In the genomic region with DNA sequence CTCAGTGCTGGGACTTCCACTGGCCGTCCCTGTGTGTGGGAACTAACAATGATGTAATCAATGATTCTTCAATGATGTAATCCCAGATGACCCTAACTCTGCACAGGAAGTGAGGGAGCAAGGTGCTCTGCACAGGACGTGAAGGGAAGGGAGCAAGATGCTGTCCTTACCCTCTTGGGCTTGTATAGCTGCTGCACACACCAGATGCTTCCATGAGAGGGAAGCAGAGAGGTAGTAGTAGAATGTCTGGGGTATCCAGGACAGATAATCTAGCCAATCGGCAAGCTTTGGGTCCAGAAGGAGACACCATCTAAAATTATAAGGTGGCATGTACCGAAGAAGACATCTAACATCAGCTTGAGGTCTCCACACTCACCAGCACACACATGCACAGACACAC, we compare ENCODE assay signal across 15 mouse cellular contexts.
"Had no signal": no experiment of that assay in that cellular context is flagged by ENCODE, and none has a peak within 500 bp of the region (broad histone marks: within the 10 kb centered on the region; RNA-seq: fewer than 3 reads in every experiment).

No protein-coding gene starts in this region.

- H3K9me3 ChIP-seq: limb, embryonic 15.5 days; liver, embryonic 12.5 days; neural tube, embryonic 13.5 days; stomach, embryonic 15.5 days had no signal

- H3K4me3 ChIP-seq: limb, embryonic 15.5 days; liver, embryonic 12.5 days; myocyte; neural tube, embryonic 13.5 days; stomach, embryonic 15.5 days had no signal

- H3K27ac ChIP-seq: kidney, postnatal 0 days; limb, embryonic 15.5 days; liver, embryonic 12.5 days; neural tube, embryonic 13.5 days; stomach, embryonic 15.5 days had no signal

- H3K36me3 ChIP-seq: limb, embryonic 15.5 days; liver, embryonic 12.5 days; neural tube, embryonic 13.5 days; stomach, embryonic 15.5 days had no signal

- DNase-seq: kidney, adult 11 months; kidney, adult 9 months; kidney, postnatal 36 days; lung, embryonic 14.5 days; lung, postnatal 10 days; lung, postnatal 4 days; right cerebral cortex, postnatal 14 days; thymus, postnatal 36 days had no signal

- ATAC-seq: liver, embryonic 12.5 days had no signal

- H3K27me3 ChIP-seq: limb, embryonic 15.5 days; liver, embryonic 12.5 days; neural tube, embryonic 13.5 days; stomach, embryonic 15.5 days had no signal

- H3K4me1 ChIP-seq: limb, embryonic 15.5 days; liver, embryonic 12.5 days; stomach, embryonic 15.5 days had no signal

- H3K4me2 ChIP-seq: limb, embryonic 15.5 days; liver, embryonic 12.5 days; lung, embryonic 14.5 days; midbrain, embryonic 11.5 days; neural tube, embryonic 13.5 days; stomach, embryonic 15.5 days had no signal

- H3K9ac ChIP-seq: limb, embryonic 15.5 days; liver, embryonic 12.5 days; lung, embryonic 14.5 days; neural tube, embryonic 13.5 days; stomach, embryonic 15.5 days had no signal
